Mouse (Mus musculus) lung, postnatal 4 days (tissue): Measurements from ENCODE around the gene 4922502D21Rik.

Experiments
- DNase-seq, 2 experiments: peaks; one replicate each; pipeline ENCODE4 v3.0.0; 2021

The 4922502D21Rik gene

DNA sequence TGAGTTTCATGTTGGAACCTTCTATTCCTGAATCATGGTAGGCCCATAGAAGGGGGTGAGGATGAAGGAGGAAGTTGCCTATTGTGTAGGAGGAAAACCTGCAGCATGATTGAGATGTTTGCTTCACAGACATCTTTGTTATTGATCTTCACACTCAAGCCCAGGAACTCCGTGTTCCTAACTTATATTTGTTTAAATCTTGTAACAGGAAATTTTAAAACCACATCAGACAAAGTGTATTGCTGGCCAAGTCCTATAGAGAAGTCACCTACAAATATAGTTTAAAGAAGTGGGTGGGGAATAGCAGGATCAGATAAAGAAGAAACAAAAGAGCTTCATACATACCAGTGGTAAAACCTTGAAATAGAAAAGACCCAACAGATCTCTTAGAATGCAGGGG is 27.4 kb downstream of the 4922502D21Rik start:
- no peak for DNase-seq

DNA sequence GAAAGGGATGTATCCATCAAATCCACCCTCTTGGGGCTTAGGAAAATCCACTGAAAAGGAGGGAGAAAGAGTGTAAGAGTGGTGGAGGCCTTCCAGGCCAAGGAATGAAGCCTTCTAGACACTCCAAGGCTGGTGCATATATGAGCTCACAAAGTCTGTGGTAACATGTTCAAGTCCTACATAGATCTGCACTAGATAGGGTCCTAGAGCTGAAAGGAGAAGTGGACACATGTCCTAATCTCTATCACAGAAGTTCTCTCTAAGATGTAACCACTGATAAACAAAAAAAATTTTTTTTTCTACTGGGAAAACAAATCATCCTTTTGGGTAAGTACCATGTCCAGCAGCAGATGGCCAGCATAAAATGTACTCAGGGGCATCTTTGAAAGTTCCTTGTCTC is 42.9 kb downstream of the 4922502D21Rik start:
- DNase-seq = no peak

- peak; percentile 19 to 23 for DNase-seq
Measured at GRCm38 (mm10) chr6:129284384-129285104, 47.1 kb downstream of the 4922502D21Rik start.

GRCm38 (mm10) chr6:129283271-129283670 is 48.3 kb downstream of the 4922502D21Rik start:
- DNase-seq = no peak

DNA sequence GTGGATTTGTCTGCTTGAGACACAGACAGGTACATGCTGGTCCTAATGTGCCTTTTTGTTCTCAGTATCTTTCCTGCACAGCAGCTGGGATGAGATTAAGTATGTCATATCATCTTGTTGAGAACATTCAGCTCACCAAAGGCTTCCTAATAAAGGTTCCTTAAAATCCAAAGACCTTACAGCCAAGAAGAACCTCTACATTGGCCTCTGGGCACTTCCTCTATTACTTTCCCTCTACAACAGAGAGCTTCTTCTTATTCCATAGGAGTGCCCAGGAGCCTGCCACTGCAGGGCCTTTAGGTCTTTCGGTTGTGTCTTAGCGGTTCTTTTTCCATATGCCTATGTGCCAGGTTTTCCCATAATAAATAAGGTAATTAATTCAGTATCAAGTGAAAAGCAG is 55.1 kb downstream of the 4922502D21Rik start:
- no peak for DNase-seq

- no peak for DNase-seq
Measured at GRCm38 (mm10) chr6:129275624-129276203, 55.9 kb downstream of the 4922502D21Rik start.

DNA sequence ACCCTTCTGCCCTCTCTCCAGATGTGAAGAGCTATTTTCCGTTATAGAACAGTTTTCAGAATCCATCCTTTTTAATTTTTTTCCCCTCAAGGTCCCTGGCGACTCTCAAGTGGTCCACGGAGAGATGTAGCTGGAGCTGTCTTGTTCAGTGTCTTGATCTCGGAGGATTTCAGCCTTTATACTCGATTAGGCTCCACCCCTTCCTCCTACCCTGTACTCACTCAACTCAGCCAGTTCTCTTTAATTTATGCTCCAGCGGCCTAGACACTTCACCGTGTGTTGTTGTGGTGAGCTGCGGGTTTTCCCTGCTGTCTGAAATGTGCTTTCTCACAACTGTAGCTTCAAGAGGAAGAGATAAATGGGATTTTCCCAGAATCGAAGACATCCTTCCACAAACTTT is 56.4 kb downstream of the 4922502D21Rik start, which contains the start of gene Cd69:
Gene Cd69, minus strand, starts transcription at position 217 of the 400 bp plus-strand sequence.
- peak in 1 of 2 experiments; percentile 32 for DNase-seq

DNA sequence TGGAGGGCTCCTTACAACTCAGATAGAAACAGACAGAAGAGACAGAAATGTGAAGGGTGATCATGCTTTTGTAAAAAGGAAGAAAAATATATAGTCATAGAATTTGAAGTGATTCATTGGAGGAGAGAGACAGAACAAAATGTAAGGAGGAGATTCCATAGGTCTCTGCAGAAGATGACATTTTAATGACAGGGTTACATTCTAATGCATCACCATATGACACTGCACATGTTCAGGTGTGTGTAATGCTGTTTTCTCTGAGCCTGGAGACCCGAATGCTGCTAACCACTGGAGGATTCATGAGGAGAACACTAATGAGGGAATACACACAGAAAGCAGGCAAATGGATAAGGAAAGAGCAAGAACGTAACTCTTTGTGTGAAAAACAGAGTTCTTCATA is 57.1 kb downstream of the 4922502D21Rik start:
- no peak for DNase-seq

GRCm38 (mm10) chr6:129273662-129274061 is 57.9 kb downstream of the 4922502D21Rik start:
- DNase-seq = no peak
